Mouse (Mus musculus) heart, embryonic 10.5 days (tissue): ENCODE results near the gene Myoz1. TPM values are rescaled to one million over a fixed set of nuclear protein-coding genes. Genes with fewer than 3 reads are reported as not detected.
A peak's percentile ranks its signal among the peaks of the same experiment; 100 is the strongest.
"Not testable (repeated sequence)": the region's sequence is repeated elsewhere in the genome, so short reads cannot be mapped to it uniquely, and the experiment has no call there.

Experiments used
- DNase-seq: peaks from one replicate; pipeline ENCODE4 v3.0.0-alpha.2; 2017; ENCODE audit warnings: low spot score
- H3K27ac ChIP-seq: fragments of 300-500 bp; sonication (generic); 2 replicates; pipeline ENCODE4 v1.5.1; 2016; ENCODE audit warnings: mild to moderate bottlenecking
- H3K27me3 ChIP-seq: fragments of 300-500 bp; sonication (generic); 2 replicates; pipeline ENCODE4 v1.6.1; 2016; ENCODE audit warnings: mild to moderate bottlenecking; ENCODE audit not compliant: poor library complexity, insufficient read depth, severe bottlenecking
- H3K36me3 ChIP-seq: fragments of 300-500 bp; sonication (generic); 2 replicates; pipeline ENCODE4 v1.6.1; 2016; ENCODE audit warnings: mild to moderate bottlenecking, moderate library complexity
- H3K4me1 ChIP-seq: fragments of 300-500 bp; sonication (generic); 2 replicates; pipeline ENCODE4 v1.6.1; 2016; ENCODE audit warnings: mild to moderate bottlenecking
- H3K4me3 ChIP-seq: fragments of 300-500 bp; sonication (generic); 2 replicates; pipeline ENCODE4 v1.5.1; 2016; ENCODE audit warnings: mild to moderate bottlenecking, moderate library complexity
- H3K9me3 ChIP-seq: fragments of 300-500 bp; sonication (generic); 2 replicates; pipeline ENCODE4 v1.6.1; 2016; ENCODE audit warnings: mild to moderate bottlenecking, moderate library complexity
- WGBS: fragments of 180-500 bp; shearing (Covaris S2); methylation state at CpG from one replicate; pipeline ENCODE4 v1.1.7; 2016; 5-methylcytosine and 5-hydroxymethylcytosine counted together
- polyA plus RNA-seq: library from polyadenylated mRNA; unstranded; fragments of >200 nt; fragmentation: Nextera tagmentation; extraction: Ambion mirVana; gene quantifications from 2 replicates; pipeline ENCODE4 v1.2.1, GENCODE M21; 2016

The Myoz1 gene
- 22.8 and 30.3 TPM in 2 replicates for polyA plus RNA-seq

- WGBS = 20% methylated on average over 11 of the region's 11 CpGs
- Histone ChIP-seq H3K36me3 (peaks cover 15% of the 10 kb centered on the region; the same call in 1 of the 2 replicates), H3K4me1 (peaks cover 43% of the 10 kb centered on the region), H3K9me3 (no peaks in the 10 kb centered on the region), H3K4me3 (peak within 1 kb of the TSS; percentile 50), H3K27ac (peak within 1 kb of the TSS; percentile 77), H3K27me3 (no peaks in the 10 kb centered on the region)
- DNase-seq = no peak
These were observed at the start of gene Myoz1 for GRCm38 (mm10) chr14:20656361-20656760. TSS of gene Myoz1 (minus strand) at chr14:20656540.

- H3K27me3 ChIP-seq, DNase-seq, H3K9me3 ChIP-seq: not testable (repeated sequence)
- H3K36me3 ChIP-seq = peaks cover 31% of the 10 kb centered on the region
- H3K27ac ChIP-seq = peak overlapping the region; percentile 98
- peak overlapping the region; percentile 83 for H3K4me3 ChIP-seq
- WGBS = 10% methylated on average over 8 of the region's 8 CpGs
- H3K4me1 ChIP-seq = peaks cover 24% of the 10 kb centered on the region
These were observed 47.1 kb upstream of the Myoz1 start for GRCm38 (mm10) chr14:20703461-20703860.

- H3K27me3 ChIP-seq = no peaks in the 10 kb centered on the region
- peaks cover 26% of the 10 kb centered on the region for H3K4me1 ChIP-seq
- H3K4me3 ChIP-seq = peak within 1 kb of the TSS; percentile 83
- under 1% methylated on average over 61 of the region's 61 CpGs for WGBS
- peak; percentile 96 for DNase-seq
- no peaks in the 10 kb centered on the region for H3K9me3 ChIP-seq
- peaks cover 37% of the 10 kb centered on the region for H3K36me3 ChIP-seq
- peak within 1 kb of the TSS; percentile 98 for H3K27ac ChIP-seq
These were observed 46.5 kb upstream of the Myoz1 start, which contains the start of gene Chchd1 for GRCm38 (mm10) chr14:20702741-20703381. TSS of gene Chchd1 (plus strand) at chr14:20703006.

- H3K4me3 ChIP-seq = peak overlapping the region; percentile 83
- no peaks in the 10 kb centered on the region for H3K9me3 ChIP-seq
- WGBS = 9% methylated on average over 15 of the region's 15 CpGs
- H3K27me3 ChIP-seq = no peaks in the 10 kb centered on the region
- peak overlapping the region; percentile 98 for H3K27ac ChIP-seq
- H3K36me3 ChIP-seq = peaks cover 35% of the 10 kb centered on the region
- H3K4me1 ChIP-seq = peaks cover 30% of the 10 kb centered on the region
- DNase-seq = no peak
These were observed 45.9 kb upstream of the Myoz1 start for GRCm38 (mm10) chr14:20702096-20702740.

GRCm38 (mm10) chr14:20701554-20701953, 45.2 kb upstream of the Myoz1 start:
- H3K4me3 ChIP-seq = peak overlapping the region; percentile 83
- WGBS = 78% methylated on average over 8 of the region's 8 CpGs
- H3K27me3 ChIP-seq = no peaks in the 10 kb centered on the region
- H3K36me3 ChIP-seq = peaks cover 35% of the 10 kb centered on the region
- H3K27ac ChIP-seq = peak overlapping the region; percentile 98; the same call in 1 of the 2 replicates
- no peak for DNase-seq
- no peaks in the 10 kb centered on the region for H3K9me3 ChIP-seq
- peaks cover 36% of the 10 kb centered on the region for H3K4me1 ChIP-seq

GRCm38 (mm10) chr14:20700362-20700761, 44.0 kb upstream of the Myoz1 start:
- H3K27ac ChIP-seq = no peak overlapping the region
- peaks cover 46% of the 10 kb centered on the region for H3K4me1 ChIP-seq
- no peaks in the 10 kb centered on the region for H3K9me3 ChIP-seq
- WGBS = 91% methylated on average over 3 of the region's 3 CpGs
- H3K36me3 ChIP-seq = peaks cover 33% of the 10 kb centered on the region
- no peaks in the 10 kb centered on the region for H3K27me3 ChIP-seq
- no peak for DNase-seq
- no peak overlapping the region for H3K4me3 ChIP-seq

GRCm38 (mm10) chr14:20698515-20698914, 42.2 kb upstream of the Myoz1 start:
- 78% methylated on average over 2 of the region's 2 CpGs for WGBS
- Histone ChIP-seq H3K36me3 (peaks cover 32% of the 10 kb centered on the region), H3K27ac (no peak overlapping the region), H3K9me3 (no peaks in the 10 kb centered on the region), H3K4me3 (no peak overlapping the region), H3K27me3 (no peaks in the 10 kb centered on the region), H3K4me1 (peaks cover 64% of the 10 kb centered on the region)
- no peak for DNase-seq

- WGBS = 30% methylated on average over 1 of the region's 1 CpGs
- H3K27ac ChIP-seq = no peak overlapping the region
- DNase-seq = no peak
- H3K4me3 ChIP-seq = peak overlapping the region; percentile 81
- H3K4me1 ChIP-seq = peaks cover 65% of the 10 kb centered on the region
- no peaks in the 10 kb centered on the region for H3K9me3 ChIP-seq
- no peaks in the 10 kb centered on the region for H3K27me3 ChIP-seq
- H3K36me3 ChIP-seq = peaks cover 48% of the 10 kb centered on the region
These were observed 40.6 kb upstream of the Myoz1 start for GRCm38 (mm10) chr14:20696986-20697385.

- H3K9me3 ChIP-seq = no peaks in the 10 kb centered on the region
- H3K4me3 ChIP-seq = peak overlapping the region; percentile 81
- no peaks in the 10 kb centered on the region for H3K27me3 ChIP-seq
- 15% methylated on average over 27 of the region's 27 CpGs for WGBS
- peaks cover 58% of the 10 kb centered on the region for H3K36me3 ChIP-seq
- H3K27ac ChIP-seq = peak overlapping the region; percentile 96
- peaks cover 54% of the 10 kb centered on the region for H3K4me1 ChIP-seq
- DNase-seq = no peak
These were observed 39.6 kb upstream of the Myoz1 start for GRCm38 (mm10) chr14:20695761-20696520.

GRCm38 (mm10) chr14:20694884-20695760, 38.8 kb upstream of the Myoz1 start, which contains the start of gene Fut11:
TSS of gene Fut11 (plus strand) at chr14:20694968.
- Histone ChIP-seq H3K36me3 (peaks cover 62% of the 10 kb centered on the region), H3K27me3 (no peaks in the 10 kb centered on the region), H3K4me1 (peaks cover 53% of the 10 kb centered on the region), H3K27ac (peak within 1 kb of the TSS; percentile 96), H3K4me3 (peak within 1 kb of the TSS; percentile 81), H3K9me3 (no peaks in the 10 kb centered on the region)
- DNase-seq = peak; percentile 95
- WGBS = under 1% methylated on average over 111 of the region's 111 CpGs

GRCm38 (mm10) chr14:20694185-20694883, 38.0 kb upstream of the Myoz1 start:
- Histone ChIP-seq H3K9me3 (no peaks in the 10 kb centered on the region), H3K27ac (peak overlapping the region; percentile 96), H3K36me3 (peaks cover 68% of the 10 kb centered on the region), H3K27me3 (no peaks in the 10 kb centered on the region), H3K4me1 (peaks cover 53% of the 10 kb centered on the region), H3K4me3 (peak overlapping the region; percentile 81)
- DNase-seq = no peak
- 47% methylated on average over 13 of the region's 13 CpGs for WGBS
